Mouse (Mus musculus): ENCODE data around the gene Mark1. TPM values are rescaled to one million over a fixed set of nuclear protein-coding genes. Genes with fewer than 3 reads are reported as not detected.

Gene Mark1
- total RNA-seq, 2 experiments from 2014 or later = 6.6 to 7.0 TPM

- intact Hi-C loops (cut with DNase I) = no loop called here
- no peak for DNase-seq
These were observed 95.7 kb downstream of the Mark1 start for GRCm38 (mm10) chr1:184903697-184904096.

GRCm38 (mm10) chr1:184902886-184903285 is 96.5 kb downstream of the Mark1 start:
- intact Hi-C loops (cut with DNase I) = no loop called here
- no peak for DNase-seq

GRCm38 (mm10) chr1:184897350-184897749 is 102.0 kb downstream of the Mark1 start:
- no peak for DNase-seq

GRCm38 (mm10) chr1:184891998-184892397 is 107.4 kb downstream of the Mark1 start:
- intact Hi-C loops (cut with DNase I) = loop anchor here (2.0 kb wide), 1 partner anchor 67 kb away; no protein-coding TSS in a partner anchor

More at GRCm38 (mm10) chr1:184897350-184897749, 102.0 kb downstream of the Mark1 start:
- intact Hi-C loops (cut with DNase I) = no loop called here

GRCm38 (mm10) chr1:184889454-184889853 is 109.9 kb downstream of the Mark1 start:
- peak; percentile 24 to 37 for DNase-seq
- intact Hi-C loops (cut with DNase I) = no loop called here

More at GRCm38 (mm10) chr1:184891998-184892397, 107.4 kb downstream of the Mark1 start:
- no peak for DNase-seq

GRCm38 (mm10) chr1:184886160-184886559 is 113.2 kb downstream of the Mark1 start:
- no peak for DNase-seq
- intact Hi-C loops (cut with DNase I) = no loop called here

- DNase-seq = peak; percentile 80 to 82
- intact Hi-C loops (cut with DNase I) = loop anchor here (1.0 to 2.0 kb wide), 2 partner anchors 29 to 58 kb away; no protein-coding TSS in a partner anchor
These were observed 116.8 kb downstream of the Mark1 start, which contains the start of gene C130074G19Rik for GRCm38 (mm10) chr1:184882281-184883268. Gene C130074G19Rik (minus strand): TSS chr1:184883218.

GRCm38 (mm10) chr1:184881861-184882260 is 117.5 kb downstream of the Mark1 start:
- intact Hi-C loops (cut with DNase I) = loop anchor here (2.0 kb wide), 1 partner anchor 57 kb away; no protein-coding TSS in a partner anchor
- DNase-seq = no peak

- no peak for DNase-seq
- intact Hi-C loops (cut with DNase I) = no loop called here
These were observed 118.2 kb downstream of the Mark1 start for GRCm38 (mm10) chr1:184881211-184881610.

GRCm38 (mm10) chr1:184878860-184879259 is 120.5 kb downstream of the Mark1 start:
- DNase-seq = no peak
- intact Hi-C loops (cut with DNase I) = no loop called here

- no peak for DNase-seq
- intact Hi-C loops (cut with DNase I) = no loop called here
These were observed 122.1 kb downstream of the Mark1 start for GRCm38 (mm10) chr1:184877306-184877705.

- intact Hi-C loops (cut with DNase I) = no loop called here
- DNase-seq = no peak
These were observed 125.5 kb downstream of the Mark1 start for GRCm38 (mm10) chr1:184873910-184874309.

GRCm38 (mm10) chr1:184872069-184872819 is 127.1 kb downstream of the Mark1 start:
- intact Hi-C loops (cut with DNase I) = no loop called here
- no peak for DNase-seq

- DNase-seq = no peak
- intact Hi-C loops (cut with DNase I) = no loop called here
These were observed 127.9 kb downstream of the Mark1 start for GRCm38 (mm10) chr1:184871506-184871905.

- intact Hi-C loops (cut with DNase I) = no loop called here
- DNase-seq = no peak
These were observed 128.6 kb downstream of the Mark1 start for GRCm38 (mm10) chr1:184870646-184871385.

- intact Hi-C loops (cut with DNase I) = no loop called here
- peak; percentile 27 to 46 for DNase-seq
These were observed 129.3 kb downstream of the Mark1 start for GRCm38 (mm10) chr1:184869939-184870565.

- intact Hi-C loops (cut with DNase I) = no loop called here
- DNase-seq = no peak
These were observed 131.7 kb downstream of the Mark1 start for GRCm38 (mm10) chr1:184867640-184868120.

GRCm38 (mm10) chr1:184864381-184864801 is 135.0 kb downstream of the Mark1 start:
- peak; percentile 51 to 60 for DNase-seq
- intact Hi-C loops (cut with DNase I) = no loop called here

GRCm38 (mm10) chr1:184862636-184863035 is 136.7 kb downstream of the Mark1 start:
- intact Hi-C loops (cut with DNase I) = no loop called here
- no peak for DNase-seq

All from heart, postnatal 14 days (tissue).